8 mouse cellular contexts compared by ENCODE assay signal in the genomic region with DNA sequence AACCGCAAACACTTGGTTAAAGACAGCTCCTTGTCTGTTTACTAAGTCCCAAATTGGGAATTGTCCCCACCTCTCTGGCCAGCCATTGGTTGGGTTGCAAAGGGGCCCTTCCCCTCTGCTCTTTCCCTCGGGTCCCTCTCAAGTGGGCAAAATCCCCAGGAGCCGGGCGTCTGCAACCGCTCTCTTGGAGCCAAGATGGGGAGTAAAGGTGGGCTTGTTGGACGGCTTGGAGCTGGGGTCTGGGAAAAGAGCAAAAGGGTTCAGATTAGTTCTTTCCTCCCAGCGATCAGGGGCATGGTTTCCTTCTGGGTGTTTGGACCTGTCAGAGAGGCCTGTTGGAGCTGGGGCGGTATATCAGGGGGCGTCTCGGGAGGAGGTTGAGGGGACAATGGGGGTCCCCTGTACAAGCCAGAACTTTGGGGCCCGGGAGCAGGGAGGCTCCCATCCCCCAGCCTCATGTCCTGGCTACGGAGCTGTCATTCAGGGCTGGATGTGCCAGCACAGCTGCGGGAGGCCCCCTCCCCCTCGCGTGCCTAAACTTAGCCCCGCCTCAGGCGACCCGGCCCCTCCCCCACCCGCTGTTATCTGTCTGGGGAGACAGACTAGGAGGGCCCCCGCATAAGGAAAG. TPM values are rescaled to one million over a fixed set of nuclear protein-coding genes. Genes with fewer than 3 reads are reported as not detected.
A peak's percentile ranks its signal among the peaks of the same experiment; 100 is the strongest.
DNase-seq lines count a peak whose midpoint lies in the region; ATAC-seq lines count a peak whose summit lies in the region.

No protein-coding gene starts in this region.

- H3K36me3 ChIP-seq in heart, embryonic 10.5 days, result no peaks in the 10 kb centered on the region
- H3K36me3 ChIP-seq in limb, embryonic 10.5 days, result no peaks in the 10 kb centered on the region
- peaks cover 42% of the 10 kb centered on the region for H3K36me3 ChIP-seq in midbrain, embryonic 15.5 days (replicated peaks)

- ATAC-seq in midbrain, embryonic 15.5 days (replicated peaks), result 0 out of 2 replicates have a peak, but pooled peaks have one; percentile 17

- H3K9me3 ChIP-seq in heart, embryonic 10.5 days, result no peaks in the 10 kb centered on the region
- no peaks in the 10 kb centered on the region for H3K9me3 ChIP-seq in limb, embryonic 10.5 days (replicated peaks)
- H3K9me3 ChIP-seq in midbrain, embryonic 15.5 days, result no peaks in the 10 kb centered on the region

- peak overlapping the region; percentile 87 for H3K27ac ChIP-seq in heart, embryonic 10.5 days
- H3K27ac ChIP-seq in limb, embryonic 10.5 days, result peak overlapping the region; percentile 69
- 0 out of 2 replicates have a peak overlapping the region, but pooled peaks have one; percentile 4 for H3K27ac ChIP-seq in midbrain, embryonic 15.5 days

- H3K4me2 ChIP-seq in midbrain, embryonic 15.5 days, result peak overlapping the region; percentile 34

- WGBS in heart, embryonic 10.5 days, result 0% methylated on average over 20 of the region's 20 CpGs
- WGBS in limb, embryonic 10.5 days, result under 1% methylated on average over 20 of the region's 20 CpGs
- WGBS in midbrain, embryonic 15.5 days, result 5% methylated on average over 20 of the region's 20 CpGs

- peak; percentile 67 to 73 for DNase-seq in cerebellum, postnatal 10 days
- DNase-seq in cerebellum, adult 8-10 months, result no peak
- DNase-seq in embryo, embryonic 10.5 days (ENCODE audit: low spot score), result peak; percentile 58
- peak; percentile 91 for DNase-seq in heart, embryonic 10.5 days (ENCODE audit: low spot score)
- DNase-seq in limb, embryonic 10.5 days (ENCODE audit: low spot score), result peak; percentile 59
- no peak for DNase-seq in left cerebral cortex, adult 8-10 months (ENCODE audit: low spot score in 2 of 2)
- DNase-seq in MN1 (ENCODE audit: low spot score), result no peak

- peaks cover 29% of the 10 kb centered on the region for H3K4me1 ChIP-seq in heart, embryonic 10.5 days
- H3K4me1 ChIP-seq in limb, embryonic 10.5 days, result peaks cover 24% of the 10 kb centered on the region
- peaks cover 8% of the 10 kb centered on the region for H3K4me1 ChIP-seq in midbrain, embryonic 15.5 days

- H3K27me3 ChIP-seq in heart, embryonic 10.5 days (ENCODE audit: insufficient read depth, poor library complexity, severe bottlenecking), result no peaks in the 10 kb centered on the region
- 0 out of 2 replicates have a peak, but pooled peaks cover 3% of the 10 kb centered on the region for H3K27me3 ChIP-seq in limb, embryonic 10.5 days (ENCODE audit: low read depth, poor library complexity, severe bottlenecking)
- no peaks in the 10 kb centered on the region for H3K27me3 ChIP-seq in midbrain, embryonic 15.5 days (replicated peaks)

- H3K9ac ChIP-seq in midbrain, embryonic 15.5 days, result no peak overlapping the region

- peak overlapping the region; percentile 72 for H3K4me3 ChIP-seq in heart, embryonic 10.5 days
- peak overlapping the region; percentile 47 for H3K4me3 ChIP-seq in limb, embryonic 10.5 days
- peak overlapping the region; percentile 2; the same call in 1 of the 2 replicates for H3K4me3 ChIP-seq in midbrain, embryonic 15.5 days

RNA-seq across cellular contexts. Expression of a gene that starts 8.7 kb away (rescaled TPM):
- 22.4 and 26.0 TPM in 2 replicates for polyA plus RNA-seq in heart, embryonic 10.5 days (2016; fragmentation: Nextera tagmentation; extraction: Ambion mirVana)
- polyA plus RNA-seq in limb, embryonic 10.5 days (2016; fragmentation: Nextera tagmentation; extraction: Ambion mirVana), result 5.5 and 5.6 TPM in 2 replicates
- polyA plus RNA-seq in midbrain, embryonic 15.5 days (2015; fragmentation: Nextera tagmentation; extraction: Ambion mirVana), result 112 and 121 TPM in 2 replicates
- total RNA-seq in left cerebral cortex, adult 8-10 months (2022), result 100 to 1,000 TPM; 108 to 133 (median 114) TPM

RNA-seq across cellular contexts. Expression of a gene that starts 11.2 kb away (rescaled TPM):
- polyA plus RNA-seq in heart, embryonic 10.5 days (2016; fragmentation: Nextera tagmentation; extraction: Ambion mirVana), result 0.13 TPM in 1 of 2 replicates, not detected in the other
- 0.16 and 0.39 TPM in 2 replicates for polyA plus RNA-seq in limb, embryonic 10.5 days (2016; fragmentation: Nextera tagmentation; extraction: Ambion mirVana)
- 1.1 and 1.7 TPM in 2 replicates for polyA plus RNA-seq in midbrain, embryonic 15.5 days (2015; fragmentation: Nextera tagmentation; extraction: Ambion mirVana)
- total RNA-seq in left cerebral cortex, adult 8-10 months (2022), result under 1 TPM in 1 of 4 experiments, not detected in 3; 0.68 TPM

RNA-seq across cellular contexts. Expression of a gene that starts 18.8 kb away (rescaled TPM):
- 0.24 and 0.27 TPM in 2 replicates for polyA plus RNA-seq in heart, embryonic 10.5 days (2016; fragmentation: Nextera tagmentation; extraction: Ambion mirVana)
- polyA plus RNA-seq in limb, embryonic 10.5 days (2016; fragmentation: Nextera tagmentation; extraction: Ambion mirVana), result 0.04 and 0.11 TPM in 2 replicates
- polyA plus RNA-seq in midbrain, embryonic 15.5 days (2015; fragmentation: Nextera tagmentation; extraction: Ambion mirVana), result 0.08 TPM in 1 of 2 replicates, not detected in the other
- 10 to 100 TPM; 11.1 to 15.1 (median 13.8) TPM for total RNA-seq in left cerebral cortex, adult 8-10 months (2022)

RNA-seq across cellular contexts. Expression of a gene that starts 19.5 kb away (rescaled TPM):
- 99.0 and 112 TPM in 2 replicates for polyA plus RNA-seq in heart, embryonic 10.5 days (2016; fragmentation: Nextera tagmentation; extraction: Ambion mirVana)
- 68.1 and 75.7 TPM in 2 replicates for polyA plus RNA-seq in limb, embryonic 10.5 days (2016; fragmentation: Nextera tagmentation; extraction: Ambion mirVana)
- polyA plus RNA-seq in midbrain, embryonic 15.5 days (2015; fragmentation: Nextera tagmentation; extraction: Ambion mirVana), result 35.9 and 37.4 TPM in 2 replicates
- total RNA-seq in left cerebral cortex, adult 8-10 months (2022), result 10 to 100 TPM; 13.6 to 16.9 (median 15.6) TPM

RNA-seq across cellular contexts. Expression of a gene that starts 53.5 kb away (rescaled TPM):
- 74.0 and 84.2 TPM in 2 replicates for polyA plus RNA-seq in heart, embryonic 10.5 days (2016; fragmentation: Nextera tagmentation; extraction: Ambion mirVana)
- polyA plus RNA-seq in limb, embryonic 10.5 days (2016; fragmentation: Nextera tagmentation; extraction: Ambion mirVana), result 97.8 and 101 TPM in 2 replicates
- polyA plus RNA-seq in midbrain, embryonic 15.5 days (2015; fragmentation: Nextera tagmentation; extraction: Ambion mirVana), result 80.2 and 83.3 TPM in 2 replicates
- 10 to 100 TPM; 34.9 to 42.8 (median 38.6) TPM for total RNA-seq in left cerebral cortex, adult 8-10 months (2022)

Comparison
In these comparisons a context has a peak if more than half of its experiments do, and no peak if none do; other contexts are left out.
1. DNase-seq: peak in cerebellum, postnatal 10 days (2 of 2), embryo, embryonic 10.5 days (single experiment), heart, embryonic 10.5 days (single experiment) and limb, embryonic 10.5 days (single experiment); none in cerebellum, adult 8-10 months (single experiment), left cerebral cortex, adult 8-10 months (0 of 2) and MN1 (single experiment).
2. H3K27ac ChIP-seq: peak in every context shown above with its lines; median percentile 87 in heart, embryonic 10.5 days; 69 in limb, embryonic 10.5 days; 4 in midbrain, embryonic 15.5 days.
3. H3K4me3 ChIP-seq: peak in every context shown above with its lines; median percentile 72 in heart, embryonic 10.5 days; 47 in limb, embryonic 10.5 days; 2 in midbrain, embryonic 15.5 days.